Mouse (Mus musculus) forelimb bud, embryonic 11.5 days (tissue): ENCODE measurements around the gene Dlg2.
A peak's percentile ranks its signal among the peaks of the same experiment; 100 is the strongest.
"Not testable (repeated sequence)": the region's sequence is repeated elsewhere in the genome, so short reads cannot be mapped to it uniquely, and the experiment has no call there.

Source experiments
- DNase-seq: peaks from one replicate; pipeline ENCODE4 v3.0.0-alpha.2; 2012; ENCODE audit warnings: low read depth, low spot score

The Dlg2 gene

GRCm38 (mm10) chr7:90825640-90826039 lies 349.2 kb downstream of the Dlg2 start:
- no peak for DNase-seq

DNA sequence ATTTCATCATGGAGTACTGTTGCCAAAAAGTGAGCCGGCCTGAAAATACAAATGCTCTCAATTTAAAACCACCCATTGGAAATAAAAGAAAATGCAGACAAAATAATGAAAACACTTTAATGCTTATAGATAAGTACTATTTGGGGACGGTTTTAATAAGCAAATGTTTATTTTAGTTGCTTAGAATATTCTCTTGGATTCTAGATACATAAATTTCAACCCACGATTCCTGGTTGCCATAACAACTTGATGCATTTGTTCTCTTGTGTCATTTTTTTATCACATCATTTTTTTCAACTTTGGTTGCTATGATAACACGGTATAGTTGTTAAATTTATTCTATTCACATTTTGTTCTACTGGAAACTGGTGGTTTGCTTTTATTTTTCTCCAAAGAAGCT lies 364.8 kb downstream of the Dlg2 start:
- no peak for DNase-seq

DNA sequence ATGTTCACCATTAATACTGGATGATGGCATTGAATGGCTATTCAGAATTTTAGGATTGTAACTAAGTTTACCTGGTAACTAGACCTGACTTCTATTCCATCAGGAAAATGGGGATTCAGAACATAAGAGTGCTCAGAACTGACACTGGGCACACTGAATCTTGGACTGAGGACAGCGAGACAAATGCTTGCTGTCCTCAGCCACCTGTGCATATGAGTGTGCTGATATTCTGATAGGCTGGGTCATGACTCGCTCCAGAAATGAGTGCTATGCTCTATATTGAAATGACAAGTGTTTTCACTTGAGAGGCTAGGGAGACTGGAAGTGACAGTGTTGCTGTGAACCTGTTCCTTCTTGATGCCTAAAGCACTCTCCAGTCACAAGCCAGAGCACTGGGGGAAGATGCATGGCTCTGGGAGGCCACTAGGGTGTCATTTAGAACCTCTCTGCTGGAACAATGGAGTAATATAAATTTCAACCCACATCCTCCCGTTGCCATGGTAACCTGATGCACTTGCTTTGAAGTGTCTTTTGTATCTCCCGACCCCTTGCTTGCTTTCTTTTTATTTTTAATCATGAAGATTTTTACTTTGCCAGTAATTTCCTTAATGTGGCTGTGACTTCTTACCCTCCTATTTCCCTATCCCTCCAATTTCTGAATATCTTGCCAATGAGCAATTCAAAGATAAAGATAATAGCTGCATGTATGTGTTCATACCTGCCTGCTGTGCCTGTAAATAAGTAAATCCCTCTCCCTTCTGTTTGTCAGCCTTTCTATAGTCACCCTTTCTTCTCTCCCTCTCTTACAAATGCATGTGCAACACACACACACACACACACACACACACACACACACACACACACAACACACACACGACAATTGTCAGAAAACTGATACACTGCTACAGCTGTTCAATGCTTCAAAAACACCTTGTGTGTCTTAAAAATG lies 367.1 kb downstream of the Dlg2 start:
- peak; percentile 3 for DNase-seq

DNA sequence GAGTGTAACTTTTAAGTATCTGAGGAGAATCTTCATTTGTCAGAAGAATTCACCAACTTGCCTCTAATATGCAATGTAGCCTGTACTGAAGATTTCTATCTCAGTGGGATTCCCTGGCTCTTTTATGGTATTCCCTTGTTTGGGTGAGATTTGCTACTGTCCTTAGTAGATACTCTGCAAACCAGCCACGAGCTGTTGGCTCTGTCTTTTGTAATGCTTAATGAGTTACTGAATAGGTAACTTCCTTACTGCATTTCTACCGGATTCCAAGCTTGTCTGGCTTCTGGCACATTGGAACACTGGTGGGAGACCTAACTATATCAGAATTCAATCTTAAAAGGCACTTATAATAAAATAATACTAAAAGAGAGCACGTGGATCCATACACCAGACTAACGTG lies 400.3 kb downstream of the Dlg2 start:
- not testable (repeated sequence) for DNase-seq

GRCm38 (mm10) chr7:90882740-90883139 lies 406.3 kb downstream of the Dlg2 start:
- no peak for DNase-seq

DNA sequence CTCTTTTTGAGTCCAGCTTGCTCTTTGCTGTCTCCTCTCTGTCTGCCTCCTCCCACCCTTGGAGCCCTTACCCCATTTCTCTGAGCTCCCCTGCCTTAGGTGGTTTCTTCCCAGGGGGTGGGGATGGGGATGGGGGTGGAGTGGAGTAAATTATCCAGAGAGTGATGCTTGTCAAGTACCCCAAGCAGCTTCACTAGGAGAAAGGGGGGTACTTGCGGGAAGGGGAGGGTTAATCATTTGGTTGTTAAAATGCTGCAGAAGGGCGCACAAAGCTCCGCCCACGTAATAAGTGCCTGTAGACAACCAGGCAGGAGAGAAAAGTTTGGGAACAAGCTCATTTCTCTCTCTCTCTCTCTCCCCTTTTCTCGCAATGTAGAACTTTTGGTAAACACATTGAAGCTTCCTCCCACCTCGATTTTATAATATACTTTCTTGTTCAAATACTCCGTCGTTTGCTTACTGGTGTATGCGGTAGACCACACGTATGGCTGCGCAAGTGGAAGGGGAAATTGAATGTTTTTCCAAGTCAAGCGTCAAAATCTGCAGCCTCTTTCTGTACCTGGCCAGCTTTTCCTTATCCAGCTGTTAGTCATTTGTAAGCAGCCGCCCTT lies 410.0 kb downstream of the Dlg2 start:
- peak; percentile 40 for DNase-seq

GRCm38 (mm10) chr7:90887007-90887720 lies 410.7 kb downstream of the Dlg2 start:
- DNase-seq = peak; percentile 48

GRCm38 (mm10) chr7:90927441-90927840 lies 451.0 kb downstream of the Dlg2 start:
- DNase-seq = no peak

DNA sequence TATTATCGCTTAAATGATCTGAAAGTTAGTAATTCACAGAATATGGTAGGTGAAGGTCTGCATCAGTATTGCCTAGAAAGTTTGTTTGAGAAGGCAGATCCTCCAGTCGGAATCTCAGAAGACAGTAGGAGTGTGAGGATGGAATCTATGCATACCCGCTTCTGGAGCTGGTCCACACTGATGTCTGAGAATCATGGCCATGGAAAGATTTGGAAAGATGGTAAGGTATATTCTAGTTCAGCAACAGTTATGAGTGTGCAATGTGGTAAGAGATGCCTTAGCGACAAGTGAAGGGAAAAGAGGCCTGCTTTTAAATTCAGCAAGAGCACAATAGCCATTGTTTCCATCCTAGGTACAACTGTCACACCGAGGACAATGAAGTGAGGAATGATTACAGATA lies 464.3 kb downstream of the Dlg2 start:
- DNase-seq = no peak

DNA sequence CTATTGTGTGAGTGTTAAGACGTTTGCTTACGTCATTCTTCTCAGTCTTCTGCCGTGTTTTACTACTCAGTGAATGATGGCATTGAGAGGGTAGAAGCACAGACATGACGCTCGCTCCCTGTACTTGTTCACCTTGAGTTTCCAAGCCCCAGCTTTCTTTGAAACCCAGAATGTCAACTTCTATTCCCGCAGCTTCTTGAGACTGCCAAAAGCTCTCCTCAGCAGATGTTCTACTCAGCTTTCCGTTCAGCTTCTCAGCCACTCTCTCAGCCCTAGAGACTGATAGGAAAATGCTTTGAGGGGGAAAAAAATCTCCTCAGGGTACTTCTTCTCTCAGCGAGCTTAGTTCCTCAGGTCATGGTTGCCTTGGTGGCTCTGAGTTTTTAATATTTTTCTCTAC lies 470.6 kb downstream of the Dlg2 start:
- DNase-seq = no peak

GRCm38 (mm10) chr7:90949212-90949611 lies 472.7 kb downstream of the Dlg2 start:
- no peak for DNase-seq

GRCm38 (mm10) chr7:90977241-90977640 lies 500.8 kb downstream of the Dlg2 start:
- DNase-seq = no peak

DNA sequence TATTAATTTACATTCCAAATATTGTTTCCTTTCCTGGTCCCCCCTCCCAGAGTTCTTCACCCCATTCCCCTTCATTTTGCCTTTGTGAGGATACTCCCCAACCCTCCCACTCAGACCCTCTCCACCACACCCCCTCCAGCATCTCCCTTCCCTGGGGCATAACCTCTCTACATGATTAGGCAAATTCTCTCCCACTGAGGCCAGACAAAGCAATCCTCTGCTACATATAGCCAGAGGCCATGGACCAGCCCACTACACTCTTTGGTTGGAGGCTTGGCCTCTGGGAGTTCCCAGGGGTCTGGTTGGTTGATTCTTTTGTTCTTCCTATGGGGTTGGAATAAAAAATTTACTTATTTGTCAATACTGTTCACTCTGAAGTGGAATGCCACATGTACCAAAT lies 505.6 kb downstream of the Dlg2 start:
- no peak for DNase-seq

- DNase-seq = no peak
These were observed 534.2 kb downstream of the Dlg2 start for GRCm38 (mm10) chr7:91010655-91011054.

GRCm38 (mm10) chr7:91044998-91045741 lies 568.7 kb downstream of the Dlg2 start:
- no peak for DNase-seq

GRCm38 (mm10) chr7:91045742-91046098 lies 569.2 kb downstream of the Dlg2 start:
- DNase-seq = no peak

GRCm38 (mm10) chr7:91063297-91064040 lies 587.0 kb downstream of the Dlg2 start:
- no peak for DNase-seq

- DNase-seq = no peak
These were observed 595.6 kb downstream of the Dlg2 start for GRCm38 (mm10) chr7:91071751-91072707.

DNA sequence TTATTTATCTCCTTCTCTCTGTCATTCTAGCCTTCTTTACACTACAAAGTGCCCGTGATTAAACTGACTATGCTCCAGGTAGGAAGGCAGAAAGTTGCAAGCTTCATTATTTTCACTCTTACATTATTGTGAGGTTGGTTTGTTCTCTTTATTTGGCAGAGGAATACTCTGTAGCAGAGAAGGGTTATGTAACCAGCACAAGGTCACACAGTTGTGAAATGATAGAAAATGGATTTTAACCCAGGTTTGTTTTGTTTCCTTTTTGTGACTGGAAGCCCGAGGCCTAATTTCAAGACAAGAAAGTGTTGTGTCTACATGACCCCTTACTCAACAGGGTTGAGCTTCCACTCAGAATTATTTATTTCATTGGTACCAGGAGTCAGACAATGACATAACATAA lies 609.6 kb downstream of the Dlg2 start:
- no peak for DNase-seq
